Mouse (Mus musculus) embryonic fibroblast, embryonic 13.5 days (primary cell): ENCODE measurements at regions not wholly inside any gene's neighbourhood (a gene's known extent, or its start where the extent isn't known, plus 50 kb on each side); places are given as distances from the start of the nearest gene placed in this dataset.

Experiments used
- H3K27ac ChIP-seq: 2 replicates; pipeline ENCODE4 v1.5.1; 2012; ENCODE audit warnings: low read length, control low read depth, inconsistent platforms; ENCODE audit not compliant: insufficient read depth
- H3K4me1 ChIP-seq: 2 replicates; pipeline ENCODE4 v1.6.1; 2011; ENCODE audit warnings: low read length; ENCODE audit not compliant: control insufficient read depth, insufficient read depth
- H3K4me3 ChIP-seq: 2 replicates; pipeline ENCODE4 v1.5.1; 2011; ENCODE audit warnings: mild to moderate bottlenecking, control low read depth, low read length; ENCODE audit not compliant: insufficient read depth
- CTCF ChIP-seq: IDR thresholded peaks from 2 replicates; pipeline ENCODE4 v1.5.1; 2011; ENCODE audit warnings: mild to moderate bottlenecking, control low read depth, low read length, moderate library complexity, borderline replicate concordance; ENCODE audit not compliant: insufficient read depth
- POLR2A ChIP-seq: IDR thresholded peaks from 2 replicates; pipeline ENCODE4 v1.6.1; 2011; ENCODE audit warnings: low read depth, mild to moderate bottlenecking, control low read depth, low read length, moderate library complexity

- no peak overlapping the region for H3K4me3 ChIP-seq
- H3K4me1 ChIP-seq: no peaks in the 10 kb centered on the region
- H3K27ac ChIP-seq: no peak overlapping the region
- TF ChIP-seq CTCF (no peak), POLR2A (no peak)
Measured at GRCm38 (mm10) chr1:144374121-144374520, 125.1 kb upstream of the Rgs1 start.

- H3K27ac ChIP-seq: no peak overlapping the region
- no peaks in the 10 kb centered on the region for H3K4me1 ChIP-seq
- no peak overlapping the region for H3K4me3 ChIP-seq
- TF ChIP-seq CTCF: no peak
- no peak for TF ChIP-seq POLR2A
Measured at GRCm38 (mm10) chr1:144367492-144367891, 118.5 kb upstream of the Rgs1 start.

GRCm38 (mm10) chr1:144355560-144356310 is 106.7 kb upstream of the Rgs1 start:
- Histone ChIP-seq H3K4me3 (no peak overlapping the region), H3K4me1 (no peaks in the 10 kb centered on the region), H3K27ac (no peak overlapping the region; the same call in 1 of the 2 replicates)
- no peak for TF ChIP-seq CTCF
- TF ChIP-seq POLR2A: no peak

GRCm38 (mm10) chr1:144355041-144355440 is 106.0 kb upstream of the Rgs1 start:
- no peak for TF ChIP-seq CTCF
- no peak for TF ChIP-seq POLR2A
- Histone ChIP-seq H3K27ac (no peak overlapping the region), H3K4me1 (no peaks in the 10 kb centered on the region)

GRCm38 (mm10) chr1:144353320-144353719 is 104.3 kb upstream of the Rgs1 start:
- Histone ChIP-seq H3K4me3 (no peak overlapping the region), H3K27ac (no peak overlapping the region), H3K4me1 (no peaks in the 10 kb centered on the region)
- TF ChIP-seq POLR2A (no peak), CTCF (no peak)

More at GRCm38 (mm10) chr1:144355041-144355440, 106.0 kb upstream of the Rgs1 start:
- H3K4me3 ChIP-seq: no peak overlapping the region

- no peak for TF ChIP-seq POLR2A
- no peak for TF ChIP-seq CTCF
- no peak overlapping the region for H3K4me3 ChIP-seq
- peaks cover 3% of the 10 kb centered on the region; the same call in 1 of the 2 replicates for H3K4me1 ChIP-seq
- H3K27ac ChIP-seq: no peak overlapping the region
Measured at GRCm38 (mm10) chr1:144343820-144344219, 94.8 kb upstream of the Rgs1 start.

GRCm38 (mm10) chr1:144343299-144343698 is 94.3 kb upstream of the Rgs1 start:
- no peak overlapping the region for H3K4me3 ChIP-seq
- TF ChIP-seq CTCF (no peak), POLR2A (no peak)

GRCm38 (mm10) chr1:144337572-144337971 is 88.5 kb upstream of the Rgs1 start:
- Histone ChIP-seq H3K4me3 (no peak overlapping the region), H3K27ac (no peak overlapping the region), H3K4me1 (no peaks in the 10 kb centered on the region)
- TF ChIP-seq CTCF: no peak
- TF ChIP-seq POLR2A: no peak

More at GRCm38 (mm10) chr1:144343299-144343698, 94.3 kb upstream of the Rgs1 start:
- Histone ChIP-seq H3K27ac (peak overlapping the region; percentile 80), H3K4me1 (peaks cover 3% of the 10 kb centered on the region; the same call in 1 of the 2 replicates)

GRCm38 (mm10) chr1:144330365-144331050 is 81.5 kb upstream of the Rgs1 start:
- H3K4me1 ChIP-seq: no peaks in the 10 kb centered on the region
- H3K27ac ChIP-seq: peak overlapping the region; percentile 71; the same call in 1 of the 2 replicates
- no peak overlapping the region for H3K4me3 ChIP-seq
- no peak for TF ChIP-seq POLR2A
- TF ChIP-seq CTCF: no peak

- Histone ChIP-seq H3K27ac (no peak overlapping the region), H3K4me3 (no peak overlapping the region), H3K4me1 (no peaks in the 10 kb centered on the region)
- TF ChIP-seq CTCF (no peak), POLR2A (no peak)
Measured at GRCm38 (mm10) chr1:144319406-144319805, 70.4 kb upstream of the Rgs1 start.
